Mouse (Mus musculus): ENCODE measurements around the gene Stfa3. TPM values are rescaled to one million over a fixed set of nuclear protein-coding genes. Genes with fewer than 3 reads are reported as not detected.

Stfa3 gene
- total RNA-seq (2014; rRNA removed) = 9.9 TPM in 1 of 2 replicates, not detected in the other
- not detected in 2 replicates for polyA plus RNA-seq (2015; fragmentation: Nextera tagmentation; extraction: Ambion mirVana)

DNA sequence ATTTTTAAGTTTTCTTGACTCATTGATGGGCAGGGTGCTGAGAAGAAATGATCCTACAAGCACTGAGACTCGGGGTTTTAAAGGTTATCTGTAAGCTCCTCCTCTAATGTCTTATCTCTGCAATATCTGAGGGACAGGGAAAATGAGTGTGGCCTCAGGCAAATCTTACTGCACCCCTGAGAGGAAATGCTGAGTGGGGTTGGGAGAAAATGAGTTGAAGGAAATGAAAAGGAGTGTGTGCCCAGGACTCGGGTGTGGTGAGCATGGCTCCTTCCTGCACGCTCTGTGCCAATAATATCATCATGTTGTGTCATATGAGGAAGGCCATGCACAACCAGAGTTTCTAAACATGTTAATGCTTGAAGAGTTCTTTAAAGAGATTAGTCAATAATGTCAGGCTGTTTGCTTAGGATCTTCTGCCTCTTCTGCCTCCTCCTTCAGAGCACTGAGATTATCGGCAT, at the start of gene Stfa3:
Gene Stfa3, minus strand, starts transcription at position 51 of the 461 bp plus-strand sequence.
- H3K27ac ChIP-seq (ENCODE audit: low read depth, low read length) = no peak within 1 kb of the TSS
- H3K4me2 ChIP-seq (ENCODE audit: low read depth, low read length, poor library complexity, severe bottlenecking) = no peak within 1 kb of the TSS
- no peaks in the 10 kb centered on the region for H3K36me3 ChIP-seq (ENCODE audit: insufficient read depth, low read length)
- no peak within 1 kb of the TSS for H3K4me3 ChIP-seq (ENCODE audit: low read depth, low read length)
- no peaks in the 10 kb centered on the region for H3K27me3 ChIP-seq (ENCODE audit: insufficient read depth, low read length)
- TF ChIP-seq CTCF (IDR thresholded peaks at IDR 0.05) = no peak
- DNase-seq (ENCODE audit: low spot score) = no peak
- WGBS = 92% methylated on average over 4 of the region's 4 CpGs
- H3K9me3 ChIP-seq (ENCODE audit: low read length) = no peaks in the 10 kb centered on the region
- no peak within 1 kb of the TSS for H3K9ac ChIP-seq (replicated peaks; ENCODE audit: low read length, poor library complexity, severe bottlenecking)
- no peak for ATAC-seq (ENCODE audit: low FRiP score)
- H3K4me1 ChIP-seq (ENCODE audit: insufficient read depth, low read length) = no peaks in the 10 kb centered on the region

GRCm38 (mm10) chr16:36502286-36502685, 47.1 kb upstream of the Stfa3 start:
- Histone ChIP-seq H3K9ac (replicated peaks; ENCODE audit: low read length, poor library complexity, severe bottlenecking) (no peak overlapping the region), H3K27me3 (ENCODE audit: insufficient read depth, low read length) (no peaks in the 10 kb centered on the region), H3K9me3 (ENCODE audit: low read length) (no peaks in the 10 kb centered on the region), H3K36me3 (ENCODE audit: insufficient read depth, low read length) (no peaks in the 10 kb centered on the region), H3K4me1 (ENCODE audit: insufficient read depth, low read length) (no peaks in the 10 kb centered on the region), H3K27ac (ENCODE audit: low read depth, low read length) (no peak overlapping the region), H3K4me2 (ENCODE audit: low read depth, low read length, poor library complexity, severe bottlenecking) (no peak overlapping the region), H3K4me3 (ENCODE audit: low read depth, low read length) (no peak overlapping the region)
- TF ChIP-seq CTCF (IDR thresholded peaks at IDR 0.05) = no peak
- 82% methylated on average over 2 of the region's 2 CpGs for WGBS
- ATAC-seq (ENCODE audit: low FRiP score) = no peak
- no peak for DNase-seq (ENCODE audit: low spot score)

DNA sequence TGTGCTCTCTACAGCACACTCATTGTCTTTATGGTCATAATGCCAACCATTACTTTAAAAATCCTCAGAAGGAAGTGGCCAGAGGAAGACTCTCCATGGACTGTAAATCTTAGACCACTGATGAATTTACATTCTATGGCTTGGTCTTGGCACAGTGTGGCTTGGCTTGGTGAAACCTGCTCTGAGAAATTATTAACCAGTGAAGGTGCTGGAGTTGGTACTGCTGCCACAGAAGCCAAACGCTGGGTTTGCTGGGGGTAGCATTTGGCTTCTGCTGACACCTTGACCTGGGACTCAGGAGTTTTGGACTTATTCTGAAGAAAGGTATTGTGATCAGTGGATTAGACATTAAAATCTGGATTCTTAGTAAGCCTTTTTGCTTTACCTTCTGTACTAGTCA, 37.2 kb upstream of the Stfa3 start:
- no peak overlapping the region for H3K4me3 ChIP-seq (ENCODE audit: low read depth, low read length)
- no peaks in the 10 kb centered on the region for H3K27me3 ChIP-seq (ENCODE audit: insufficient read depth, low read length)
- no peaks in the 10 kb centered on the region for H3K36me3 ChIP-seq (ENCODE audit: insufficient read depth, low read length)
- H3K9ac ChIP-seq (replicated peaks; ENCODE audit: low read length, poor library complexity, severe bottlenecking) = no peak overlapping the region
- ATAC-seq (ENCODE audit: low FRiP score) (no peak), DNase-seq (ENCODE audit: low spot score) (no peak)
- no peak overlapping the region for H3K27ac ChIP-seq (ENCODE audit: low read depth, low read length)
- no peaks in the 10 kb centered on the region for H3K9me3 ChIP-seq (ENCODE audit: low read length)
- TF ChIP-seq CTCF (IDR thresholded peaks at IDR 0.05) = no peak
- WGBS = 89% methylated on average over 1 of the region's 1 CpGs
- H3K4me2 ChIP-seq (ENCODE audit: low read depth, low read length, poor library complexity, severe bottlenecking) = no peak overlapping the region
- H3K4me1 ChIP-seq (ENCODE audit: insufficient read depth, low read length) = no peaks in the 10 kb centered on the region

- ATAC-seq (ENCODE audit: low FRiP score) (no peak), DNase-seq (ENCODE audit: low spot score) (no peak)
- no peaks in the 10 kb centered on the region for H3K36me3 ChIP-seq (ENCODE audit: insufficient read depth, low read length)
- H3K4me3 ChIP-seq (ENCODE audit: low read depth, low read length) = no peak overlapping the region
- H3K27ac ChIP-seq (ENCODE audit: low read depth, low read length) = no peak overlapping the region
- no peaks in the 10 kb centered on the region for H3K4me1 ChIP-seq (ENCODE audit: insufficient read depth, low read length)
- no peaks in the 10 kb centered on the region for H3K9me3 ChIP-seq (ENCODE audit: low read length)
- TF ChIP-seq CTCF (IDR thresholded peaks at IDR 0.05) = no peak
- H3K4me2 ChIP-seq (ENCODE audit: low read depth, low read length, poor library complexity, severe bottlenecking) = no peak overlapping the region
- no peaks in the 10 kb centered on the region for H3K27me3 ChIP-seq (ENCODE audit: insufficient read depth, low read length)
- no peak overlapping the region for H3K9ac ChIP-seq (replicated peaks; ENCODE audit: low read length, poor library complexity, severe bottlenecking)
- WGBS = 86% methylated on average over 9 of the region's 9 CpGs
These were observed 21.7 kb upstream of the Stfa3 start for GRCm38 (mm10) chr16:36476866-36477265.

GRCm38 (mm10) chr16:36475530-36475929, 20.3 kb upstream of the Stfa3 start:
- Histone ChIP-seq H3K9me3 (ENCODE audit: low read length) (no peaks in the 10 kb centered on the region), H3K27ac (ENCODE audit: low read depth, low read length) (no peak overlapping the region), H3K9ac (replicated peaks; ENCODE audit: low read length, poor library complexity, severe bottlenecking) (no peak overlapping the region), H3K4me1 (ENCODE audit: insufficient read depth, low read length) (no peaks in the 10 kb centered on the region), H3K4me3 (ENCODE audit: low read depth, low read length) (no peak overlapping the region), H3K4me2 (ENCODE audit: low read depth, low read length, poor library complexity, severe bottlenecking) (no peak overlapping the region), H3K36me3 (ENCODE audit: insufficient read depth, low read length) (no peaks in the 10 kb centered on the region), H3K27me3 (ENCODE audit: insufficient read depth, low read length) (no peaks in the 10 kb centered on the region)
- no peak for ATAC-seq (ENCODE audit: low FRiP score)
- 97% methylated on average over 3 of the region's 3 CpGs for WGBS
- no peak for DNase-seq (ENCODE audit: low spot score)
- TF ChIP-seq CTCF (IDR thresholded peaks at IDR 0.05) = no peak

- Histone ChIP-seq H3K36me3 (ENCODE audit: insufficient read depth, low read length) (no peaks in the 10 kb centered on the region), H3K4me3 (ENCODE audit: low read depth, low read length) (no peak overlapping the region), H3K9me3 (ENCODE audit: low read length) (no peaks in the 10 kb centered on the region), H3K4me1 (ENCODE audit: insufficient read depth, low read length) (no peaks in the 10 kb centered on the region), H3K27ac (ENCODE audit: low read depth, low read length) (no peak overlapping the region), H3K9ac (replicated peaks; ENCODE audit: low read length, poor library complexity, severe bottlenecking) (no peak overlapping the region), H3K27me3 (ENCODE audit: insufficient read depth, low read length) (no peaks in the 10 kb centered on the region), H3K4me2 (ENCODE audit: low read depth, low read length, poor library complexity, severe bottlenecking) (no peak overlapping the region)
- WGBS = 89% methylated on average over 2 of the region's 2 CpGs
- ATAC-seq (ENCODE audit: low FRiP score) (no peak), DNase-seq (ENCODE audit: low spot score) (no peak)
- no peak for TF ChIP-seq CTCF (IDR thresholded peaks at IDR 0.05)
These were observed 19.7 kb upstream of the Stfa3 start for GRCm38 (mm10) chr16:36474849-36475248.
